Mouse (Mus musculus) forebrain, embryonic 16.5 days (tissue): Measurements from ENCODE around the gene Nav2. TPM values are rescaled to one million over a fixed set of nuclear protein-coding genes. Genes with fewer than 3 reads are reported as not detected.

Experiments
- ATAC-seq: fragments of 200-750 bp; cut with Nextera tagmentation; 2 replicates; pipeline ENCODE4 v1.8.0; 2017; ENCODE audit warnings: mild to moderate bottlenecking, moderate library complexity
- H3K27ac ChIP-seq: fragments of 300-500 bp; sonication (generic); 2 replicates; pipeline ENCODE4 v1.5.1; 2014; ENCODE audit warnings: low read length, control low read depth
- H3K27me3 ChIP-seq: fragments of 300-500 bp; sonication (generic); replicated peaks from 2 replicates; pipeline ENCODE4 v1.6.1; 2014; ENCODE audit warnings: low read length; ENCODE audit not compliant: control insufficient read depth, insufficient read depth
- H3K36me3 ChIP-seq: fragments of 300-500 bp; sonication (generic); 2 replicates; pipeline ENCODE4 v1.6.1; 2014; ENCODE audit not compliant: control insufficient read depth, insufficient read depth
- H3K4me1 ChIP-seq: fragments of 300-500 bp; sonication (generic); replicated peaks from 2 replicates; pipeline ENCODE4 v1.6.1; 2014; ENCODE audit warnings: low read length; ENCODE audit not compliant: control insufficient read depth, insufficient read depth
- H3K4me2 ChIP-seq: fragments of 300-500 bp; sonication (generic); 2 replicates; pipeline ENCODE4 v1.6.1; 2014; ENCODE audit warnings: mild to moderate bottlenecking, low read length, control low read depth
- H3K4me3 ChIP-seq: fragments of 300-500 bp; sonication (generic); replicated peaks from 2 replicates; pipeline ENCODE4 v1.5.1; 2014; ENCODE audit warnings: mild to moderate bottlenecking, low read length, control low read depth
- H3K9ac ChIP-seq: fragments of 300-500 bp; sonication (generic); replicated peaks from 2 replicates; pipeline ENCODE4 v1.6.1; 2014; ENCODE audit warnings: low read depth, low read length, control low read depth
- H3K9me3 ChIP-seq: fragments of 300-500 bp; sonication (generic); 2 replicates; pipeline ENCODE4 v1.6.1; 2016; ENCODE audit warnings: low read length; ENCODE audit not compliant: control insufficient read depth
- WGBS: fragments of 180-500 bp; shearing (Covaris S2); extraction: QIAGEN DNeasy Blood & Tissue Kit; methylation state at CpG from one replicate; pipeline ENCODE4 v1.1.7; 2014; 5-methylcytosine and 5-hydroxymethylcytosine counted together
- polyA plus RNA-seq: library from polyadenylated mRNA; unstranded; fragments of >200 nt; fragmentation: Nextera tagmentation; extraction: Ambion mirVana; gene quantifications from 2 replicates; pipeline ENCODE4 v1.2.1, GENCODE M21; 2015

Gene Nav2
- polyA plus RNA-seq, 1 experiment from 2014 or later, result 35.2 TPM

DNA sequence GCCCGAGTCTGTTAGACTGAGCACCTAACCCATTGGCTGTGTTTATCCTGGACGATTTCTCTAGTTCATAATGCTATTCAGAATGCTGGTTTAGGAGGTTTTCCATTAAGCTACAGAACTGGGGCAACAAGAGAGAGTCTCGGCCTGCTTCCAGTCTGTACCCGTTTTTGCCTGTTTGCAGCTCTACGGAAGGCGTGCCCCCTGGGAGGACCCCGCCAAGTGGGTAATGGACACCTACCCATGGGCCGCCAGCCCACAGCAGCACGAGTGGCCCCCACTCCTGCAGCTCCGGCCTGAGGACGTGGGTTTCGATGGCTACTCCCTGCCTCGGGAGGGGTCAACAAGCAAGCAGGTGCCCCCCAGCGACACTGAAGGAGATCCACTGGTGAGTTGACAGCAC is 695.7 kb downstream of the Nav2 start:
- no peak overlapping the region for H3K27ac ChIP-seq
- no peaks in the 10 kb centered on the region for H3K9me3 ChIP-seq
- no peak for ATAC-seq
- H3K4me2 ChIP-seq, result no peak overlapping the region
- no peaks in the 10 kb centered on the region for H3K4me1 ChIP-seq
- 93% methylated on average over 14 of the region's 14 CpGs for WGBS
- H3K27me3 ChIP-seq, result no peaks in the 10 kb centered on the region
- H3K36me3 ChIP-seq, result 0 out of 2 replicates have a peak, but pooled peaks cover 2% of the 10 kb centered on the region
- H3K4me3 ChIP-seq, result no peak overlapping the region
- no peak overlapping the region for H3K9ac ChIP-seq

- Histone ChIP-seq H3K4me3 (no peak overlapping the region), H3K4me1 (no peaks in the 10 kb centered on the region), H3K9ac (no peak overlapping the region), H3K9me3 (no peaks in the 10 kb centered on the region), H3K27me3 (no peaks in the 10 kb centered on the region), H3K36me3 (no peaks in the 10 kb centered on the region), H3K27ac (no peak overlapping the region), H3K4me2 (no peak overlapping the region)
- 86% methylated on average over 15 of the region's 15 CpGs for WGBS
- no peak for ATAC-seq
Measured at GRCm38 (mm10) chr7:49604965-49605795, 696.7 kb downstream of the Nav2 start.

GRCm38 (mm10) chr7:49616258-49616735 is 707.8 kb downstream of the Nav2 start:
- Histone ChIP-seq H3K9me3 (no peaks in the 10 kb centered on the region), H3K4me1 (0 out of 2 replicates have a peak, but pooled peaks cover 3% of the 10 kb centered on the region), H3K4me3 (no peak overlapping the region), H3K27me3 (peaks cover 48% of the 10 kb centered on the region), H3K4me2 (no peak overlapping the region; the same call in 1 of the 2 replicates), H3K36me3 (no peaks in the 10 kb centered on the region), H3K27ac (no peak overlapping the region), H3K9ac (no peak overlapping the region)
- 3% methylated on average over 6 of the region's 7 CpGs for WGBS
- ATAC-seq, result peak; percentile 81

GRCm38 (mm10) chr7:49617087-49617486 is 708.6 kb downstream of the Nav2 start:
- Histone ChIP-seq H3K4me2 (no peak overlapping the region), H3K4me3 (no peak overlapping the region), H3K27me3 (peaks cover 49% of the 10 kb centered on the region), H3K9me3 (no peaks in the 10 kb centered on the region), H3K27ac (no peak overlapping the region), H3K36me3 (no peaks in the 10 kb centered on the region), H3K9ac (no peak overlapping the region), H3K4me1 (0 out of 2 replicates have a peak, but pooled peaks cover 3% of the 10 kb centered on the region)
- 76% methylated on average over 4 of the region's 4 CpGs for WGBS
- ATAC-seq, result 0 out of 2 replicates have a peak, but pooled peaks have one; percentile 12

DNA sequence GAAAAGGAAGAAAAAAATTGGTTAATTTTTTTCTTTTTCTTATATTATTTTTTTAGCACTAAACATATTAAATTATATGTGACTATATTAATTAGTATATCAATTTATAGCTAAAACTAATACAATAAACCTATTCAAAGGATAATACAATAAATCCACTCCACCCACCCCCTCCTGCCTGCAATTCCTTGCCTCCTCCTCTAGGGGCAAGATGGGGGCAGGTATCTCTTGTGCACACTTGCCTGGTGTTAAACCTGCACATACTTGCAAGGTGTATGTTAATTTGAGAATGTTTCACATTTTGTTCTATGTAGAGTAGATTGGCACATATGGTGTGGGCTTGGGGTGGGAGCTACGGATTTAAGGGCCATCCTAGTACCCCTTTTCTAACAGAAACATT is 711.6 kb downstream of the Nav2 start:
- ATAC-seq, result no peak
- 73% methylated on average over 1 of the region's 1 CpGs for WGBS
- Histone ChIP-seq H3K4me3 (no peak overlapping the region), H3K9me3 (no peaks in the 10 kb centered on the region), H3K27ac (no peak overlapping the region), H3K36me3 (no peaks in the 10 kb centered on the region), H3K4me2 (no peak overlapping the region), H3K9ac (no peak overlapping the region), H3K4me1 (0 out of 2 replicates have a peak, but pooled peaks cover 3% of the 10 kb centered on the region), H3K27me3 (peaks cover 61% of the 10 kb centered on the region)

DNA sequence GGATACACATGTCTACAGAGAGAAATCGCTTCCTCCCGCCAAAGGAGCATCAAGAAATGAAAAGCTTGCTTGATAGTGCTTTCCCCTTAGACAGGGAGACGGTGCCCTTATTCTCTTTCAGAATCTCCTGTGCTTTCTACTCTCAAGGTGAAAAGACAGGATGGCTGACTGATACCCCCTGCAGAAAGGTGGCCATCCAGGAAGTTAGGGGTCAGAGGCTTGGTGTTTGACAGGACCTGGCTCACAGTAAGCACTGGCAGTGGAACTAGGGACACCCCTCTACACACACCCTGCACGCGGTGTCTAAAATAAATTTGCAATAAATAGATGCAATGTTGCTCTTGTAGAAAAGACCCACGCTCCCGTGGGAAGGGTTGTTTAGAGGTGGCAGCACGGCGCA is 723.4 kb downstream of the Nav2 start:
- Histone ChIP-seq H3K4me3 (no peak overlapping the region), H3K9me3 (no peaks in the 10 kb centered on the region), H3K27me3 (peaks cover 74% of the 10 kb centered on the region), H3K36me3 (no peaks in the 10 kb centered on the region), H3K27ac (no peak overlapping the region), H3K9ac (no peak overlapping the region), H3K4me2 (no peak overlapping the region), H3K4me1 (peaks cover 17% of the 10 kb centered on the region)
- no peak for ATAC-seq
- 11% methylated on average over 9 of the region's 9 CpGs for WGBS

DNA sequence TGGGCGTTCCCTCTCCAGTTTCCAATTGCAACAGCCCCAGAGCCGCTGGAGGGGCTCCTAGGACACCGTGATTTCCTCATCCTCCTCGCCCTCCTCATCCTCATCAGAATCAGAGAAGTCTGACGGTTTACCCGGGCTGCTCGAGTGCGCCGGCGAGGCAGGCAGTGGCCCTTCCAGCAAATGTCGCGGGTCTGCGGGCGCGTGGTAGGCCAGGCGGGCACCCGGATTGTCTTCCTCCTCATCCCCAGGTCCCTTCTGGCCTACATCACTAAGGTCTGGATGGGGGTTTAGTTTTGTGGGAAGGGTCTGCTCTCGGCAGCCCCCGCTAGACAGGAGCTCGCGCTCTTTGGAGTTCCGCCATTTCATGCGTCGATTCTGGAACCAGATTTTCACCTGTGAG is 723.9 kb downstream of the Nav2 start:
- Histone ChIP-seq H3K4me1 (peaks cover 17% of the 10 kb centered on the region), H3K9me3 (no peaks in the 10 kb centered on the region), H3K36me3 (no peaks in the 10 kb centered on the region), H3K27me3 (peaks cover 73% of the 10 kb centered on the region), H3K4me3 (no peak overlapping the region), H3K9ac (no peak overlapping the region), H3K4me2 (no peak overlapping the region), H3K27ac (no peak overlapping the region)
- 8% methylated on average over 24 of the region's 24 CpGs for WGBS
- ATAC-seq, result no peak

GRCm38 (mm10) chr7:49633375-49633956 is 725.0 kb downstream of the Nav2 start:
- Histone ChIP-seq H3K9me3 (no peaks in the 10 kb centered on the region), H3K4me1 (peaks cover 17% of the 10 kb centered on the region), H3K27ac (no peak overlapping the region), H3K36me3 (no peaks in the 10 kb centered on the region), H3K4me3 (peak overlapping the region; percentile 27), H3K9ac (no peak overlapping the region), H3K27me3 (peaks cover 69% of the 10 kb centered on the region), H3K4me2 (peak overlapping the region; percentile 46)
- ATAC-seq, result 0 out of 2 replicates have a peak, but pooled peaks have one; percentile 13
- under 1% methylated on average over 33 of the region's 33 CpGs for WGBS

DNA sequence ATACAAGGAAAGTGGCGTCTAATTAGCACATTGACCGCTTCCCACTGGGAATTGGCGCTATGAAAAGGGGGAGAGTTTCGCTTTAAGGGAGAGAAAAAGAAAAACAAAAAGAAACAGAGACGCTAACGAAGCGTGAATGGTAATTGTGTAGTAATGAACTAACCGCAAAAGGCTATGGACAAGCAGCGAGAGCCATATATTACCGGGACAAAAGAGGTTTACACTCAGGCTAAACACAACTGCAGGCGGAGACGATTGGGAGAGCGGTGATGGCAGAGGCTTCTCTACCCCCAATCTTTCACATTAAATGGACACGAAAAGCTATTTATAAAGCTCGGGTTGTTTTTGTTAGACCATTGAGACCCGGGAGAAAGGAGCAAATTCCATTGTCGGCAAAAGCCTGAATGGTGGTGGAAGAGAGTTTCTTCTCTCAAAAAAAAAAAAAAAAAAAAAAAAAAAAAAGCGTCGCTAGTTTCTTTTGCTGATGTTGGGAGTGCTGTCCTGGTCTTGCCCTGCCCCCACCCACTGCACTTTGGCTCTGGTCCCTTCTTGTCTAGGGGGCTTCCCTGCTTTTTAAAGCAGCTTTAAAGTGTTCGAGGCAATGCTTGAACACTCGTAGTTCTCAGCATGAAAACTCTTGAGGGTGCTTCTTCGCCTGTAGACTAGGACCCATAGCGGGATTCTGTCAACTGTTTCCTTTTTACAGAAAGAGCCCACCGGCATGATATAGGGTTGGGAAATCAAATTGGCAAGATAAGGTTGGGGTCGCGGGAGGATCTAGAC is 726.0 kb downstream of the Nav2 start:
- ATAC-seq, result peak; percentile 24; the same call in 1 of the 2 replicates
- no peaks in the 10 kb centered on the region for H3K9me3 ChIP-seq
- no peak overlapping the region for H3K27ac ChIP-seq
- WGBS, result under 1% methylated on average over 26 of the region's 26 CpGs
- no peak overlapping the region for H3K9ac ChIP-seq
- H3K4me3 ChIP-seq, result peak overlapping the region; percentile 13; the same call in 1 of the 2 replicates
- H3K27me3 ChIP-seq, result peaks cover 67% of the 10 kb centered on the region
- peaks cover 17% of the 10 kb centered on the region for H3K4me1 ChIP-seq
- H3K36me3 ChIP-seq, result no peaks in the 10 kb centered on the region
- H3K4me2 ChIP-seq, result peak overlapping the region; percentile 46
